Mouse (Mus musculus): ENCODE data around the gene Med13.
"Not testable (repeated sequence)": the region's sequence is repeated elsewhere in the genome, so short reads cannot be mapped to it uniquely, and the experiment has no call there.

Gene Med13

DNA sequence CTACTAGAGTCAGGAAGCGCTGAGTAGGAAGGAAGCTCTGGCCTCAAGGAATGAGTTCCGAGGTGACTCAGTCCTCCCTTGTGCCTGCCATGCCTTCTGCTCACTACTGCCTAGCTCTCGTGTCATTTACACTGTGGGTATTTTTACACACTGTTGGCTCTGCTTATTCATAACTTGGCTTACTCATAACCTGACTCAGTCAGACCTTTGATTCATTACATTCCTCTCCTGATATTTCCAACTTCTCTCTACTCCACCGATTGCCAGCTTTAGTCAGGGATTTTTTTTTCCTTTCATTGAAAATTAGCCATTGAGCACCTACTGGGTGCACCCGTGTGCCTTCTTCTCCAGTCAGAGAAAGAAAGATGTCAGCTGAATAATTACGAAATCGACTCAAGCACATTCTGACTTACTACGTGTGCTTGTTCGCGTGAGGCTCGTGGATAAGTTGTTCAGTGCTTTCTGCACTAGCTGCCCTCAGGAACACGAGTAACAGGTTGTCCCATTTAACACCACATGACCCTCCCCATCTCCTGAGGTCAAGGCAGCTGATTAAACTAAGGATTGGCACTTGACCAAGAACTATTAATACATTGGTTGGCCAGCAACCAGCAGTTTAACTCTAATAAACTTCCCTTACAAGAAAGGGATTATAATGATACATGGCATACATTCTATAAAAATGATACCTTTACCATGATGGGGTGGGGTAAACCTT is 23.3 kb upstream of the Med13 start:
- no peak for DNase-seq (ENCODE audit: low spot score in 2 of 2)

- DNase-seq (ENCODE audit: low spot score in 2 of 2), result no peak
These were observed 21.6 kb upstream of the Med13 start for GRCm38 (mm10) chr11:86378981-86379380.

DNA sequence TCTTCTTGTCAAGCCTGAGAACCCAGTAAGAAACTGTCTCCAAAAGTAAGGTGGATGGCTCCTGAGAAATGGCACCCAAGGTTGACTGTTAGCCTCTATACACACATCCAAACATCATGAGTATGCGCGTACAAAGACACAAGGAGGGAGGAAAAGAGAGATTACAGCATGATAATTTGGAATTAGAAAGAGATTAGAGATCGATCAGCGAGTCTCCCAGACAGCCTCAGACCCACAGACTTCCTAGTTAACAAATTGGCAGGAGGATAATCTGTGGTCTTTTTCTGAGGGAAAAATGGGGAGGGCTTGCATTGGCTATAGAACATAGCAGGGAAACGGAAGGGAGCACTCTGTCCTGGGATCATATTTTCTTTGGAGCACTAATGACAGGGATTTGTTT is 20.4 kb upstream of the Med13 start:
- no peak for DNase-seq (ENCODE audit: low spot score in 2 of 2)

GRCm38 (mm10) chr11:86376707-86377106 is 19.3 kb upstream of the Med13 start:
- DNase-seq (ENCODE audit: low spot score in 2 of 2), result no peak

DNA sequence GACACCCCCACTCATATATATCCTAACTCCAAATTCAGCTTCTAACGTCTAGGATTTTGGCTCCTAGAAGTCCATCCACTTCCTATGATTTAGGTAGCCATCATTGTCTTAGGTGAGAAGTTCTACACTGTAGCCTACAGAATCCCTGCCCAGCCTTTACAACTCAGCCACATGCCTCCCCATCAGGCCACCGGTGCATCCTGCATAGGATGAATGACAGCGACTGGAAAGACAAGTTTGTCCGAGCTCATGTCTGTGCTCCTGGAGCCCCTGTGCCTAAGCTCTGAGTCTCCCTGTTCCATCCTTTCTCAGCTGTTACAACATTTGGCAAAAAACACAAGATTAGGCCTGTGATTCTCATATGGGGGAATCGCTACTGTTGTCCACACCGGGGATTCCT is 17.7 kb upstream of the Med13 start:
- no peak for DNase-seq (ENCODE audit: low spot score in 2 of 2)

- DNase-seq (ENCODE audit: low spot score in 2 of 2), result no peak
These were observed 13.9 kb upstream of the Med13 start for GRCm38 (mm10) chr11:86371266-86371665.

- DNase-seq (ENCODE audit: low spot score in 2 of 2), result no peak
These were observed 12.5 kb upstream of the Med13 start for GRCm38 (mm10) chr11:86369860-86370259.

DNA sequence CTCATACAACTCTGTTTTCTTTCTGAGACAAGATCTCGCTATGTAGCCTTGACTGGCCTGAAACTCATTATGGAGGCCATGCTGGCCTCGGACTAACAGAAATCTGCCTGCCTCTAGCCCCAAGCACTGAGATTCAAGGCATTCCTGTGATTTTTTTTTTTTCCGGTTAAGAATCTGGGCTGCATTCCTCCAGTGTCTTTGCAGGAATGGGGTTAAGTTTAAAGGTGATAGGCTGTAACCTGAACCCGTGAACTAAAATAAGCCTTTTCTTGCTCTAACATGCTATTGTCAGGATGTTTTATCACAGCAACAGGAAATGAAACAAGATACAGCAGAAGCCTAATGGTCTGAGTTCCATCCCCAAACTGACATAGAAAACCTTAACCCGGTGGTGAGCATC is 11.6 kb upstream of the Med13 start:
- no peak for DNase-seq (ENCODE audit: low spot score in 2 of 2)

- no peak for DNase-seq (ENCODE audit: low spot score in 2 of 2)
These were observed 7.5 kb upstream of the Med13 start for GRCm38 (mm10) chr11:86364709-86365452.

DNA sequence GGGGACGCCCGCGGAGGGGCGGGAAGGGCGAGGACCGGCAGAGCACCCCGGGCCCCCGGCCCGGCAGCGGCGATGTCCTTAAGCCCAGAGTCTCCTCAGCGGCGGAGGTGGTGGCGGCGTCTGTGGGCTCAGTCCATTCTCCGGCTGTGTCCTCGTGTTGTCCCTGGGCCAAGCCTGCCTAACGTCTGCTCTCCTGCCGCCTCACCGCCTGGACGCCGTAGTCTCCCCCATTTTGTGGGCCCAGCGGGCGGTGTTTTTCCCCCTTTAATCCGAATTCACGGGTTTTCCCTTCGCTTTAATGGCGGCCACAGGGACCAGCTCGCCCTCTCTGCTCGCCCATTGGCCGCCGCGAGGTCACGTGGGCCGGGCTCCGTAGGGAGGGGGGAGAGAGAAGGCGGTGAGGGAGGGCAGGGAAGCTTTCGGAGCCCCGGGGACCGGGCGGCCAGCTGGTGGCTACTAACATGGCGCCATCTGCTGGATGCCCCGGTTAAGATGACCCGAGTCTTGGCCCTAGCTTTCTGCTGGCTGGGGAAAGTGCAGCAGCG is 654 bp upstream of the Med13 start:
- DNase-seq (ENCODE audit: low spot score in 2 of 2), result peak; percentile 93 to 98

- no peak for DNase-seq (ENCODE audit: low spot score in 2 of 2)
These were observed 1.2 kb downstream of the Med13 start for GRCm38 (mm10) chr11:86356007-86356853.

DNA sequence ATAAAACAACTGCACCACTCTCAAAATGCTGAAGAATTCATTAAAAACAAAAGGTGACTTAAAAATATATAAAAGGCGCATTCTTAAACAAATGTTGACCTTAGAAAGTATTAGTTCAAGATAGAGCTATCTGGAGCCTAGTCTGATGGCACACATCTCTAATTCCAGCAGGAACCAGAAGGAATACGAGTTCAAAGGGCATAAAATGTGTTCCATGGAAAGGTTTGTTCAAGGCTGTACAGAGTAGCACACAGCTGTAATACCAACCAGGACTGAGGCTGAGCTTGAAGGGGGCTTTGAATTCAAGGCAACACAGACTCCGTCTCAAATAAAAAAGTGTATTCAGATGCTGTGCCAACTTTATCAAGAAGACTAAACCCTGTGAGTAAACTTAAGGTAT is 3.8 kb downstream of the Med13 start:
- no peak for DNase-seq (ENCODE audit: low spot score in 2 of 2)

DNA sequence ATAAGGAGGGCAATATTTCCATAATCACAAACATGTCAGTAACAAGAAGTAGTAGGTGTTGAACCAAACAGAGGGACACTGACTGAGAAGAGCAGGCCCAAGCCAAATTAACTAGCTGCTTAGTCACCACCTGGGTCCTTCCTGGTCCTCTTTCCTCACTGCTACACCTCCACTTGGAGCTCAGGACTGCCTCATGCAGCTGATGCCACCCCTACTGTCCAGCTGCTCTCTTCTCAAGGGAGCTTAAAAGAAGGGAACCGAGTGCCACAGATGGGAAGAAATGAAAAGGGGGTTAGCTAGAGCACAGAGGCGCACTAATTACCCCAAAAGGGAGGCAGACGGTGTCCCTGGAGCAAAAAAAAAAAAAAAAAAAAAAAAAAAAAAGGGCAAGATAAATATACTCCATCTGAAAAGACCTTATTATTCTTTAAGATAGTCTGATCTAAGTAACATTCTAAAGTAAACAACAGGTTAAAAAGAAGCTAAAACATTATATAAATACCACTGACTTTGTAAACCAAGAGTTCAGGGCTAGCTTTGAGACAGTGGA is 5.6 kb downstream of the Med13 start:
- DNase-seq (ENCODE audit: low spot score in 2 of 2), result no peak

DNA sequence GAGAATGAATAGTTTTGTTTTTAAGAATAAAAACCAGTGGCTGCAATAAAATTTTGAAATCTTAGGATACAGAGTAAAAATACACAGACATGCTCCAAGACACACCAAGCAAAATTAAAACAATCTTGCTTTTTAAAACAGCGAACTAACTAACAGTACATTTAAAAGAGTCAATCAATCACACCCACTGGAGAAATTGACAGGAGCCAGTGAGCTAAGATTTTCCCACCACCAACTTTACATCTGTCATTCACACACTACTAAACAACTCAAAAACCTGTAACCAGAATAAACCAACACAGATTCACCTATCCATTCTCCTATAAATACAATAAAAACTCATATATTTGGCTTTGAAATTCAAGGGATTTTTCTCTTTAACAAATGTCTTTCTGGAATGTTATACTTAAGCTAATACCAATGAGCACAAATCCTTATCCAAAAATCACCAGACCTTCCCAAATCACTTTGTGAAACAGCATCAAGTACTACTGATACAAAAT is 6.7 kb downstream of the Med13 start:
- no peak for DNase-seq (ENCODE audit: low spot score in 2 of 2)

DNA sequence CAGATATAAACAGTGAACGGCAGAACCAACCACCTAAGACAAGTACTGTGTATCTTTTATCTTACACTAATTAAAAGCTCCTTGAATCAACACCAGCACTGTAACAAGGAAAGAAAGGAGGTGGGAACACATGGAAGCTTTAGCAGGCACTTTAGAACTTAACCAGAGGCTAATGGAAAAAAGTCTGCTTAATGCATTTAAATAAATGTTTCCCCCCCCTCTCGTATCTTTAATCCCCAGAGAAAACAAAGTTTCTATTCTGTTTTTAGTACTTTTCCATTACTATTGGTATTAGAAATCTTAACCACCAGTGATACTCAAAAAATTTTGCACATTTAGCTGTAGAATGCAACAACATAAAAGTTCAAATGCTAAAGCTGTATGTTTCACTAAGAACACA is 8.1 kb downstream of the Med13 start:
- DNase-seq (ENCODE audit: low spot score in 2 of 2), result no peak

- no peak for DNase-seq (ENCODE audit: low spot score in 2 of 2)
These were observed 8.5 kb downstream of the Med13 start for GRCm38 (mm10) chr11:86348872-86349271.

GRCm38 (mm10) chr11:86347387-86348122 is 9.8 kb downstream of the Med13 start:
- no peak for DNase-seq (ENCODE audit: low spot score in 2 of 2)

- DNase-seq (ENCODE audit: low spot score in 2 of 2), result no peak
These were observed 10.9 kb downstream of the Med13 start for GRCm38 (mm10) chr11:86346525-86346924.

DNA sequence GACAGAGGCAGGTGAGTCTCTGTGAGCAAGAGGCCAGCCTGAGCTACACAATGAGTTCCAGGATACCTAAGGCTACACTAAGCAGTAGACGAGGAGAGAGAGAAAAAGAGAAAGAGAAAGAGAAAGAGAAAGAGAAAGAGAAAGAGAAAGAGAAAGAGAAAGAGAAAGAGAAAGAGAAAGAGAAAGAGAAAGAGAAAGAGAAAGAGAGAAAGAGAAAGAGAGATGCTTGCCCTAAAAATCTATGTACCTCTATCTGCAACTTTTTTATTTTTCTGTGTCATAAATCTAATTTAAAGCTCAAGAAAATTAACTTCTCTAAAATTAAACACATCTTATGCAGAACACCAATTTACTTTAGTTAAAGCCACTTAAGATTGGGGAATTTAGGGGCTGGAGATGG is 12.5 kb downstream of the Med13 start:
- not testable (repeated sequence) for DNase-seq (ENCODE audit: low spot score in 2 of 2)

DNA sequence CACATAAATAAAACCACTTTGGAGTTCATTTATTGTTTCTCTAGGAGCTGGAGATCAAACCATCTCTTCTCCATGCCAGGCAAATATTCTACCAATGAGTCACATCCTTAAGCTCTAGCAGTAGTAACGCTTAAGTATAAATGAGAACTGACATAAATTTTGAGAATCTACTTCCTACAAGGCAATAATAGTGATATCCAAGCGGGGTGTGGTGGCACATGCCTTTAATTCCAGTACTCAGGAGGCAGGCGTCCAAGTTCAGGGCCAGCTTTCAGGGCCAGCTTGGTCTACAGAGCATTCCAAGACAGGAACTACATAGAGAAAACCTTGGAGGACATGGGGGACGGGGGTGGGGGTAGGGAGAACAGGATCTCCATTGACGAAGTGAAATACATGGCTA is 33.2 kb downstream of the Med13 start:
- DNase-seq (ENCODE audit: low spot score in 2 of 2), result no peak

GRCm38 (mm10) chr11:86314992-86315391 is 42.4 kb downstream of the Med13 start:
- DNase-seq (ENCODE audit: low spot score in 2 of 2), result not testable (repeated sequence)

Measured in left cerebral cortex, adult 9 months (tissue).